Mouse (Mus musculus) inflammation-experienced regulatory T-cells, adult 6 months (primary cell): ENCODE results near the gene Msi1. TPM values are rescaled to one million over a fixed set of nuclear protein-coding genes. Genes with fewer than 3 reads are reported as not detected.

Experiments
- ATAC-seq: one replicate; pipeline ENCODE4 v1.8.0; 2017
- polyA plus RNA-seq, 3 experiments: library from polyadenylated mRNA; unstranded; fragments of 100-300 nt; shearing (Covaris generic); gene quantifications; one replicate each; pipeline ENCODE4 v1.2.1; 2017

Gene Msi1
- polyA plus RNA-seq = not detected

DNA sequence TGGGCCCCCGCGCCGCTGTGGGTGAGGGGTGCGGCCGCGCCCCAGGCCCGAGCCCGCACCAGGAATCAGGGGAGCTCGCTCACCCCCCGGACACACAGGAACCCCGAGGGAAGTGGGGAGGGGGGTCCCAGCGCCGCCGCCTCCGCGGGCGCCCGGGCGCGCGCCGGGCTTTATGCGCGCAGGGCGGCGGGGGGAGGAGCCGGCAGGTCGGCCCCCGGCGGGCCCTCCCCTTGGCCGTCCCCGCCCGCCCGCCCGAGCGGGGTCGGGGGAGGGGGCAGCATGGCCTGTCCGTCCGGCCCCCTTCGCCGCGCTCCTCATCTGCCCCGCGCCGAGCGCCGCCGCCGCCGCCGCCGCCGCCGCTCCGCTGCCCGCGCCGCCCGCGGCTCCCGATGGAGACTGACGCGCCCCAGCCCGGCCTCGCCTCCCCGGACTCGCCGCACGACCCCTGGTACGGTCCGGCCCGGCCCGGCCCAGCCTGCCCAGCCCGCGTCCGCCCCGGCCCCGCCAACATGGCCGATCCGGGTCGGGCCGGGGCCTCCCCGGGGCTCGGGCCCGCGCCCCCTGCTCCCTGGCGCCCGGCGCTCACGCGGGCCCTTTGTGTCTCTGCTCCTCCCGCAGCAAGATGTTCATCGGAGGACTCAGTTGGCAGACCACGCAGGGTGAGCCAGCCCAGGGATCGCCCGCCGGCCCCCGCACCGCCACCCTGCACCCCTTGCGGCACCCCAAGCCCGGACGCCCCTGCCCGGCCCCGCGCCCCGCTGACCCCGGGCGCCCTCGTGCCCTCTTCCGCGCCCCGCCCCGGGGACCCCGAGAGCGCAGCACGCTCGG is at the start of gene Msi1:
TSS of gene Msi1 (plus strand) at position 241 of the 828 bp plus-strand sequence.
- no peak for ATAC-seq

DNA sequence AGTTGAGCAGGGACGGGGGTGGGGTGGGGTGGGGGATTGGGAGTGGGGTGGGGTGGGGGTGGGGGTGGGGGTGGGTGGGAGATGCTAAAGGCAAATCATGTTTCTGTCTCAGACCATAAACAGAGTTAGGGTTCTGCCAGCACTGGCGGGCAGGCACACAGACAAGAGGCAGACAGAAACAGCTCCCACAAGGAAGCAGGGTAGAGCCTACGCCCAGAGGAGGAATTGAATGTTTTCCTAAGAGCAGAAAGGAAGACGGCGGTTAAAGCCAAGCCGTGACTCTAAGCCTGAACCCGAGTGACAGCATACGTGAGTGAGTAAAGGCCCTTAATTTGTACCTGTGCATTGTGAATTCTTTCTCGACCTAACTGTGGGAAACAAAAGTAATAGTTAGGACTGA is 37.5 kb upstream of the Msi1 start:
- no peak for ATAC-seq

DNA sequence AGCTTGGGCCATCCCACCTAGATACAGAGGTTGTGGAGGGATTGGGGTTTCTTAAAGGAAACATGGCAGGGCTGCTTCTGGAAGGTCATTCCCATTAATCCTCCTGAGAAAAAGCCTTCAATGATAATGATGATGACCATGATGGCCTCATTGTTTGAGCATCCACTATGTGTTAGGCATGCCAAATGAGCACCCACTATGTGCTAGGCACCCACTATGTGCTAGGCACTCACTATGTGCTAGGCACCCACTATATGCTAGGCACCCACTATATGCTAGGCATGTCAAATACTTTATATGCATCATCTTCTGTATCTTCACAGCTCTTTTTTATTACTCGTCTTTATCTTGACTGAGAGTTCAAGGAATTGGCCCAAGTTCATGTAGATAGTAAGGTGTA is 36.4 kb upstream of the Msi1 start:
- no peak for ATAC-seq

DNA sequence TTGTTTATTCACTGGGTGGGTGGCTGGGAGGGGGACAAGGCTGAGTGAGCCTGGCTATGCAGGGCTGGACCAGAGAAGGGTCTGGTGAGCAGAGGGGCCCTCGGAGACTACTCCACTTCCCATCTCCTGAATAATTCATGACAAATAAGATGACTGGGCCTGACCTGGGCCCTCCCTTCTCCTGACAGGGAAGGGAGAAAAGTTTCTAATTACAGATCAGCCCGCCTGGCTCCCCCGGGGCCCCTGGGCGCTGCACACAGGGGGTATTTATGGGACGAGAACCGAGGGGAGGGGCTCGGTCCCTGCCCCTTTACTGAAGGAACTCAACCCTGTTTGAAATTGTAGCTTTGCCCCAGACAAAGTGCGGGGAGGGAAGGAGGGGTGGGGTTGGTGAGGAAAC is 35.2 kb upstream of the Msi1 start:
- ATAC-seq = no peak

DNA sequence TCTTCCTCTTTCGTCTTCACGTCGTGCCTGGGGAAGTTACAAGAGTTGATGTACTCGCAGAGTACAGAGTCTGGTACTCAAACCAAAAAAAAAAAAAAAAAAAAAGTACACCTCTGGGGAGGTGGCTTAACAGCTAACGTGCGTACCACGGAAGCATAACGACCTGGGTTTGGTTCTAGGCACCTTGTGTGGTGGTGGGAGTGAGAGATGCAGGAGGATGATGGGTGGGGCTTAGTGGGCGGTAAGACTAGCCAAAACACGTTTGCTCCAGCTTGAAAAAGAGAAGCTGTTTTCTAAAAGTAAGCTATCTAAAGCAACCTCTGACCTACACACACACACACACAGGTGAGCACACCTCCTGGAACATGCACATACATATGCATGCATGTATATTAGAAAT is 34.6 kb upstream of the Msi1 start:
- ATAC-seq = no peak

DNA sequence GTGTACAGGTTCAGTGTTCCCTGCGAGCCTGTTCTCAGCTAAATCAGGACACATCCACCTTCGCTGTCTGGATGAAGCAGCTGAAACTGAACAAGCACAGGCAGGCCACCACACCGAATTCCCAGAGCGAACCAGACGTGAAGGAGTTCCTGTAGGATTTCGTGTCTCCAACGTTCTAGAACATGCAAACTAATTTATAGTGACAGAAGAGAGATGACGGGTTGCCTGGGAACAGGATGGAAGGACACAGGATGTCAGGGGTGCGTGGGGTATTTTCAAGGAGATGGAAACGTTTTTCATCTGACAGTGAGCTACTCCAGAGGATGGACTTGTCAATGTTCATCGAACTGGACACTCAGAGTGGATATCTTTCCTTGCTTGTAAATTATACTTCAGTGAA is 32.7 kb upstream of the Msi1 start:
- ATAC-seq = no peak

DNA sequence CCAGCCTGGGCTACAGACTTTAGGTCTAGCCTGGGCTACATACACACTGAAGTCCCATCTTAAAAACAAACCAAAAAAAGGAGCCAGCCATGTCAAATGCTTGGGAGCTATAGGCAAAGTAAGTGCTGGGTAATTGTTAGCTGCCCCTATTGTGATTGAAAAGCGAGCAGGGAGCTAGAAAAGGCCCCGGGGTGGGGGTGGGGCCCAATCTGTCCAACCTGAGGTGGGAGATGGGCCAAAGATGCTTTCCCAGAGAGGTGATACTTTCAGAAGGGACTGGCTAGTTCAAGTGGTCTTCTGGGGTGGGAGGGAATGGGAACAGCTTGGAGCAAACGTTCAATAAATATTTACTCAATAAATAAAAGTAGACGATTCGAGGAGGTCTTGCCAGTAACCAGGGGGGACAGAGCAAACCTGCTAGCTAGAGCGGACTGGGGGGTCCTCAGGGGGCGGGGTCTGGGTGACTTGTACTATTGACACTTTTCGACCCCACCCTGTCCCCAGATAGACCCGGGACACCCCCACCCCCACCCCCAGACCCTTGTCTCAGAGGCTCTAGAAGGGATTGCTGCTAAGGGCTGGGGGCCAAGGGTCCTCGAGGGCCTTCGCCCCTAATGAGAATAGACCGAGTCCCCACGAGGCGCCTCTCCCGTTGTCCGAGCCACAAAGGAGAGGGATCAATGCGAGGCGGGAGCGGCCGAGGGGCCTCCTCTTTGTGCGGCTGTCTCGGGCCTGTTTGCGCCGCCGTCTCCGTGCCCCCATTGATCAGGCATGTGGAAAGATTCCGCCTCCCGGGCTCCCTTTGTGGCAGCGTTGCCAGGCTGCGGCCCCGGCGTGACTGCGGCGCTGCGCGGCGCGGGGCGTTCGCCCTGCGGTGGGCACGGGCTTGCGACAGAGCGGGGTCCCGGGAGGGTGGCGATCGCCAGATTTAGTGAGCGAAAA is 31.3 kb upstream of the Msi1 start:
- ATAC-seq = no peak

DNA sequence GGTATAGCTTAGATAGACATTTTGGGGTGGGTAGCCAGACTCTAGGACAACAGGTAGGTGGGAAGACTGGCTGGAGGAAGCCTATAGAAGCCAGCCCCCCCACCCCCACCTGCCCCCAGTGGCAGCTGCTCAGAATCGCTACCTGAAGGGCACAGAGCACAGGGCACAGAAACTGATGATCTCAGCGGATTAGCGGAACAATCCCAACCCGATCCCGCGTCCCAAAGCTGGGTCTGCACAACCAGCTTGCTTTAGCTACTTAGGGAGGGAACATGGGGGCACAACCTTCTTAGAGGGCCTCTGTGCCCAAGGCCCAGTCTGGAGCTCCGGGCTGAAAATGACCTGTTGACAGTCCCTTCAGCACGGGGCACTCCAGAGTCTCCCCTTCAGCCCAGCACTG is 27.3 kb upstream of the Msi1 start:
- no peak for ATAC-seq

DNA sequence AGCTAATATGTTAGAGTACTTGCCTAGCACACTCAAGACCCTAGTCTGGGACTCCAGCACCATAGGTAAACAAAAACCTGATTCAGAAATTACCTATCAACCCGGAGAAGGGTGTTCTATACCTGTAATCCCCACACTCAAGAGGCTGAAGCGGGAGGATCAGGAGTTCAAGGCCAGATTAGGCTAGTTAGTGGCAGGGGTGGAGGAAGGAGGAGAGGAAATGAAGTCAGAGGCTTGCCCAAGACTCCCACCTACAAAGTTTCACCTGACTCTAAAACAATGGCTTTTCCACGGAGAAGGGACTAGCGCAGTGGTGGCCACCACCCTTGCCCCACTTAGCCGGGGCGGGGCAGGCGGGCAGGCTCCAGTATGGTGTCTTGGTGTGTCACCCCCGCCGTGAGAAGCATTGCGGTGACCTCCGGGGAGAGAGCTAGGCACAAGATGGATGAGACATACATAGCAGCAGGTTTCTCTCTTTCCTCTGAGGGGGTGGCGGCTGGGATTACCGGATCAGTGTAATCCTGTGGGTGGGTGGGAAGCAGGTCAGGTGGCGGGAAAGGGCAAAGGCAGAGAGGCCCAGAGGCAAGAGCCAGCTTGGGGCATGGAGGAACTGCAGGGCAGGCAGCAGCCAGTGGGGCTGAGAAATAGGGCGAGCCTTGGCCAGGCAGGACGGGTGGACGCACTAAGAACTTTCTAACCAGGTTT is 25.8 kb upstream of the Msi1 start:
- no peak for ATAC-seq

DNA sequence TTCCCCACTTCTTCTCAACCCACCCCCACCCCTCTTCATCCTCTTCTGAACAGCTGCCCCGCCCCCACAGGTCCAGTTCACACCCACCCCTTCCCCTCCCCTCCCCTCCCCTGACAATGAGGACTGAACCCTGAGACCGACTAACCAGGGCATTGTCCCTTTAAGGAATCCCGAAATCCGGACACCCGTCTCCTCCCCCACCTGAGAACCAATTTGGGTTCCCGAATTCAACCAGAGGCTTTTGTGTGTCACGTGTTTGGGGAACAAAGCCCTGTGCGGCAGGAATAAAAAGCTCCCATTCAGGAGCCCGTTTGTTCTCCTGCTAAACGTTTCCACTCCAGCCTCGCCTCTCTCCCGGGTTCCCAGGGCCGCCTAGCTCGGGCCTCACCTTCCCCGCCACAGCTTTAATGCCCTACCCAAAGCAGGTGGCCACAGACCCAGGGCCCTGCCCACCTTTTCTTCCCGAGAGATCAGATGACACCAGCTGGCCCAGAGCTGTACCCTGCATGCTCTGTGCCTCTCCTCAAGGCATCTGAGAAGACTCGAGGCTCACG is 25.1 kb upstream of the Msi1 start:
- ATAC-seq = no peak

DNA sequence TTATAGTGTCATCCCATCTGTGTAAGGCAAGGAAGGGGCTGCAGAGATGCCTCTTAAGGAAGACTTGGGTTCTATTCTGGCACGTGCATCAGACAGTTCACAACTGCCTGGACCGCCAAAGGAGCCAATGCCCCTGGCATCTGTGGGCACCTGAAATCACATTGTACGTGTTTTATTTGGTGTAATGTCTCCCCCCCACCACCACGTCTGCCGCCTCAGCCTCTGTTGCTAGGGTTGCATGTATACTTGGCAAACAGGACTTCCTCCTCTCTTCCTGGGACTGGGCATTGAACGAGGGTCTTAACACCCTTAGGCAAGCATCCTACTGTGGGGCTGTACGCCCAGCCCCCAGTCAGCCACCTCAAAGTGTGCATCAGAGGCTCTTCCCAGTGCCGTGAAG is 24.2 kb upstream of the Msi1 start:
- ATAC-seq = no peak

DNA sequence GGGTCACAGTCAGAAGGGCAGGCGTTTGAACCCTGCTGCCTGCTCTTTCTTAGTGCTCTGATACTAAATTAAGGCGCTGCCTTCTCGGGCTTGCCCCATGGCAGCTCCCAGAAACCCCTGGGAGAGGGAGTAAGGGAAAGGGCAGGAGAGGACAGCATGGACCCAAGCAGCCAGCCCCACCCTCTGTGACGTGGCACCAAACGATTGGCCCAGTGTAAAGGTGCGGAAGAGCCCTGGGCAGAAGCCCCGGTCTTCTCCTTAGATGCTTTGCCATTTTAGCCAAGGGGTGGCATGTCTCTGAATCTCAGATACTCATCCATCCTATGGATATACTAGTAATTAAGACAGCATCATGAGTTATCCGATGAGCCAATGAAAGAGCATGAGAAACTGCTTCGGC is 21.3 kb upstream of the Msi1 start:
- no peak for ATAC-seq

DNA sequence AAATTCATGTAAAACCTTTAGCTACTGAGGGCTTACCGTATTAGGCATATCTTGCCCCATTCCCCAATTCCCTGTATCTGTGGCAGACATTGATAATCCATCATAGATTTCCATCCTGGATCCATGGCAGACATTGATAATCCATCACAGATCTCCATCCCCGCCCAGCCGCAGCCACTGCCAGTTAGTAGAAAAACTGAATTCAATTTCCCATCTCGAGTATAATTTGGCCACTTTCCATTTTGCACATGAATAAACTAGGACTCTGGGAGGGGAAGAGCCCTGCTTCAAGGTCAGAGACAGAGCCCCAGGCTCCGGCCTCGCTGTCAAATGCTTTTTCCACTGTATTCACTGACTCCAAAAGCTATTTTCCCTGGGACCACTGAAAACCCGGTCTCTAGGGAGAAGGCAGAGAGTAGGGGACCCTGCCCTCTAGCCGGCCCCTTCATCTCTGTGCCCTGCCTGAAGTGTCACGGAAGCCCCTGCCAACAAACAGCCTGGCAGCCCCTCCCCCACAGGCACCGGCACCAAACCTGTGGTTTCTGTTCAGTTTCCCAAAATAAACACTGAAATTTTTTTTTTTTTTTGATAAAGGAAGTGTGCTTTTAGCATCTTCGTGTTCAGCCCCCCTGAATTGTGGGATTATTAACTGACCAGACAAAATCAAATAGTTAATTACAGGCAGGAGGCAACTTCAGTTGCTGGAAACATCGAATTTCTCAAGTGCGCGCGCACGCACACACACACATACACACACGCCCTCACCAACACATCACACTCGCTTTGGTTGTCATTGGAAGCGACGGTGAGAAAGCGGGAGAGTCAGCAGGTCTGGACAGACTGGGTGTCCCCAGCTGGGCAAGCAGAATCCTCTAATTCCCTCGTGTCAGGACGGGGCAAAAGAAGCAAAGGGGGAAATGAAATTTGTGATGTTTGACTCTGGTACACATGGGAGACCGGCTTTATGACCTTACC is 14.0 kb upstream of the Msi1 start:
- no peak for ATAC-seq

DNA sequence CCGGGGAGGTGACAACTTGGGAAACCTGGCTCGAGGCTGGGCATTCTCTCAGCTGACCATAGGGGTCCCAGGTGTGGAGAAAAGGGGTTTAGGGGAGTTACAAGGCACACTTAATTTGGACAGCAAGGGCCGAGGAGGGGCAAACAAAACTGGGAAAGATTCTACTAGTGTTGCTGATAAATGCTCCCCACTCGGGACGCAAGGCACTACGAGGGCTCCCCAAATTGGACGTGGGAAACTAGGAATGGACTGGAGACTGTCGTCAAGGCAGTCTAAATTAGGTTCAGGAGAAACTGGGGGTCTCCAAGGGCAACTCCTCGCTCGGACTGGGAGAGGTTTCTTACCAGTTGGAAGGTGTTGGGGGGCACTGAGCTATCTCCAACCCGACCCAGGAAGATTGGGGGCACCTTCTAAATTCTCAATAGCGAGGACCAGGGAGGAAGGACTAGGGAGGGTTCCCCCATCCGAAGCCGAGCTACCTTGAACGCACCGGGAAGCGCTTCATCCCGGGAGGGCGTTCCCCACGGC is 504 bp upstream of the Msi1 start:
- ATAC-seq = no peak

DNA sequence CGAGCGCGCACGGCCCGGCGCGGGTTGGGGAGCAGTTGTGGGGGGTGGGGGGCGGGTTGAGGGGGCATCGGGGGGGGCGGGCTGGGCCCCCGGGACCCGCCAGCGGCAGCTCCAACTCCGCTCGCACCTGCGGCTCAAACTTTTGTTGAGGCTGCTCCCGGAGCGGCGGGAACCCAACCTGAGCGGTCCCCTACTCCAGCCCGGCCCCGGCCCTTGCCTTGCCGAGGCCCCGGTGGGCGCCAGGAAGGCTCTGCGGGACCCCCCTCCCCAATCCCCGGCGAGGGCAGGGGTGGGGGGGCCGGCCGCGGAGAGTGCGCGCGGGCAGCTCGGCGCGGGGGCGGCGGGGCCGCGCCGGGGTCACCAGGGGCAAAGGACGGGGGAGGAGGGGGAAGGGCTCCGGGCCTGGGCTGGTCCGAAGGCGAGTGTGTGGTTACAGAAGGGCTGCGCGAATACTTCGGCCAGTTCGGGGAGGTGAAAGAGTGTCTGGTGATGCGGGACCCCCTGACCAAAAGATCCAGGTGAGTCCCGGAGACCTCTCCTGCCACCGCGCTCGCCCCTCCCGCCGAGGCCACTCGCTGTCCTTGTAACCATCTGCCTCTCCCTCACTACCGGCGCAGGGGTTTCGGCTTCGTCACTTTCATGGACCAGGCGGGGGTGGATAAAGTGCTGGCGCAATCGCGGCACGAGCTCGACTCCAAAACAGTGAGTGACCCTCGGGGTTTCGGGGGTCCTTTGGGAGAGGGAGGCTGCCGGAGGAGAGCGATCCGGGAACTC is 975 bp downstream of the Msi1 start:
- ATAC-seq = no peak

DNA sequence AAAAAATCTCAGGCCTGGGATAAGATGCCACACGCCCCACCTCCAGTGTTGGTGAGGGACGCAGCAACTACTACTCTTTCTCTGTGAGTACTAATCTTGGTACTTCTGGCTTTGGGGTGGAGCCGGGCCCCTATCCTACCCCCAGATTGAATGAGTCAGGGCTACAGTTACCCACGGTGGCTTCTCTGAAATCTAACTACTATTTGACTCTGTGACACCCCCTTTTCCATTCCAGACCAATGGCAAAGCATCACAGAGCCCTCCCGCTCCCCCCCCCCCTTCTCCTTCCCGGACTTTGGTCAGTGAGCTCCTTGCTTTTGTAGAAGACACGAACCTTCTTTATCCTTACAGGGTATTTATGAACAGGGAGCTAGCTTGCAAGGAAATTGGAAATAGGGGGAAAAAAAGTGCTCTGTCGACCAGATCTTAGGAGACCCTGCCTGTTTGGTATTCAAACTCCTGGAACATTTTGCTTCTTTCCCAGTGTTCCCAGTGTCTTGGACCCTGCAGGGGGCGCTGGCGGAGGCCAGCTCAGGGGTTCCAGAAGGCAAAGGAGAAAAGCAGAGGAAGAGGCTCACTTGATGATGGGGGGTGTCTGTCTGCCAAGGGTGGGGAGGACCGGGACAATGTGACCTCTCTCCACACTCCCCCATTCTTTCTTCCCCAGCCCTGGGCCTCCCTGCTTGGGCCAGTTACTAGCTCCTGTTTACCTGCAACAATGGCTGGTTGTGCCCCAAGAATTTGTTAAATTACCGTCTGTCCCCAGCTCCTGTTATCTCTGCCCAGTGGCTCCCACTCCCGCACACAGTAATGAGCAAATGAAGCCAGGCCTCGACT is 1.9 kb downstream of the Msi1 start:
- no peak for ATAC-seq

DNA sequence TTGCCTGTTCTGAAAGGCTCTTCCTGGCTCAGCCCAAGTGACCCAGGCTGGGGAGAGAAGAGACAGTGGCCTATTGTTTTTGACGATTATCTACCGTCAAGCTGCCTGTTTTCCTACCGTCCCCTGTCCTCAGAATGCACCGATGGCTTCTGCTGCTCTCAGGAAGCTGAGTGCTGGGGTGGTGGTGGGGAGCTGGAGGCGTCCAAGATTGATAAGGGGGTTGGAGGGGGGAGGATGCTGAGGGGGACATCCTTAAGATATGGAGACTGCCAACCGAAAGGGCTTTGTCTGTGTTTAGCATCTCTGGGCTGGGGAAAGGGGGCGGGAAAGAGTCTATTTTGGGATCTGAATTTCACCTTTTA is 2.5 kb downstream of the Msi1 start:
- ATAC-seq = no peak

DNA sequence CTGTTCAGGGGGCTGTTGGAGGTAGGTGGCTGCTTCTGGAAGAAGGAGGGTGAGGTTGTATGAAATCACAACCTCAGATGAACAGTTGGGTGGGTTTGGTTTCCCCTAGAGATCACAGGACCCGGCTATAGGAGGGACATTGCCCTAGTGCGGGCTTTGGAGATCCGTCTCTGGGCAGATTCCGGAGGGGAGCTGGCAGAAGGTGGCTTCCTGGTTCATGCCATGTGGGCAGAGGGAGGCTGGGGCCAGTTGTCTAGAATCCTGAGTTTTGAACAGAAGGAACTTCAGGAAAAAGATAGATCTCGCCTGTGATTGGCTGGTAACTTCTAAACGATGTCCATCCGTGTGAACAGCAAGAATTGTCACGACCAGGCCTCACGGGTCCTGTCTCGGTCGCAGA is 3.0 kb downstream of the Msi1 start:
- no peak for ATAC-seq

DNA sequence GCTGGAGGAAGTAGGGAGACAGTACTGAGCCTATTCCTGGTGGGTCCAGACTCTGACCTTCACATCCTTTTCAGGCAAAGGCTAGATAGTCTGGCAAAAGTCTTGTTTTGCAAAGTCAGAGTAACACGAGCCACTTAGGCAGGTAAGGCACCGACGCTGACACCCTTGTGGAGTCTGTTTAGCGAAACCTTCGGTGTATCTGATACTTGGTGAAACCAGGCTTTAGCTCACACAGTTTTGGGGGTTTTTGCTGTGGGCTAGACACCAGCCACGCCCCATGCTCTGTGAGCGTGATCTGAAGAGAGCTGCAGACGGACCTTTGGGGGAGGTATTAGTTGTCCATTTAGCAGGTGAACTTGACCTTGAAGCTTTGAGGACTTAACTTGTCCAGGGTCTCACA is 3.8 kb downstream of the Msi1 start:
- no peak for ATAC-seq
